Mouse (Mus musculus): Measurements from ENCODE around the gene Nrp1. TPM values are rescaled to one million over a fixed set of nuclear protein-coding genes. Genes with fewer than 3 reads are reported as not detected.

The Nrp1 gene
- polyA plus RNA-seq, 1 experiment, result 156 TPM

- WGBS, result 93% methylated on average over 2 of the region's 2 CpGs
- TF ChIP-seq CTCF (IDR thresholded peaks at IDR 0.05; ENCODE audit: insufficient read depth, low read length) (no peak), POLR2A (IDR thresholded peaks at IDR 0.05; ENCODE audit: borderline replicate concordance, extremely low read depth, low read depth, low read length) (no peak)
- DNase-seq, result no peak
- H3K4me1 ChIP-seq (ENCODE audit: control insufficient read depth, insufficient read depth, low read length), result peaks cover 4% of the 10 kb centered on the region
- no peak overlapping the region for H3K4me3 ChIP-seq (replicated peaks; ENCODE audit: extremely low read depth, low read depth, low read length)
Observed at GRCm38 (mm10) chr8:128352821-128353220, 5.6 kb upstream of the Nrp1 start.

- TF ChIP-seq POLR2A (IDR thresholded peaks at IDR 0.05; ENCODE audit: borderline replicate concordance, extremely low read depth, low read depth, low read length) (no peak), CTCF (IDR thresholded peaks at IDR 0.05; ENCODE audit: insufficient read depth, low read length) (no peak)
- Histone ChIP-seq H3K4me3 (replicated peaks; ENCODE audit: extremely low read depth, low read depth, low read length) (no peak overlapping the region), H3K4me1 (ENCODE audit: control insufficient read depth, insufficient read depth, low read length) (peaks cover 4% of the 10 kb centered on the region)
- 56% methylated on average over 1 of the region's 1 CpGs for WGBS
- DNase-seq, result no peak
Observed at GRCm38 (mm10) chr8:128353999-128354398, 4.4 kb upstream of the Nrp1 start.

GRCm38 (mm10) chr8:128355091-128355490 is 3.3 kb upstream of the Nrp1 start:
- H3K4me1 ChIP-seq (ENCODE audit: control insufficient read depth, insufficient read depth, low read length), result peaks cover 4% of the 10 kb centered on the region
- no peak for TF ChIP-seq CTCF (IDR thresholded peaks at IDR 0.05; ENCODE audit: insufficient read depth, low read length)
- TF ChIP-seq POLR2A (IDR thresholded peaks at IDR 0.05; ENCODE audit: borderline replicate concordance, extremely low read depth, low read depth, low read length), result no peak
- no peak overlapping the region for H3K4me3 ChIP-seq (replicated peaks; ENCODE audit: extremely low read depth, low read depth, low read length)
- 100% methylated on average over 1 of the region's 1 CpGs for WGBS
- DNase-seq, result no peak

- WGBS, result 59% methylated on average over 5 of the region's 5 CpGs
- Histone ChIP-seq H3K4me3 (replicated peaks; ENCODE audit: extremely low read depth, low read depth, low read length) (no peak overlapping the region), H3K4me1 (ENCODE audit: control insufficient read depth, insufficient read depth, low read length) (peaks cover 4% of the 10 kb centered on the region)
- DNase-seq, result no peak
- no peak for TF ChIP-seq POLR2A (IDR thresholded peaks at IDR 0.05; ENCODE audit: borderline replicate concordance, extremely low read depth, low read depth, low read length)
- no peak for TF ChIP-seq CTCF (IDR thresholded peaks at IDR 0.05; ENCODE audit: insufficient read depth, low read length)
Observed at GRCm38 (mm10) chr8:128356170-128356569, 2.2 kb upstream of the Nrp1 start.

- DNase-seq, result peak; percentile 85
- TF ChIP-seq POLR2A (IDR thresholded peaks at IDR 0.05; ENCODE audit: borderline replicate concordance, extremely low read depth, low read depth, low read length) (no peak), CTCF (IDR thresholded peaks at IDR 0.05; ENCODE audit: insufficient read depth, low read length) (peak; percentile 27; the same call in 1 of the 2 replicates)
- peak overlapping the region; percentile 84 for H3K4me3 ChIP-seq (replicated peaks; ENCODE audit: extremely low read depth, low read depth, low read length)
- H3K4me1 ChIP-seq (ENCODE audit: control insufficient read depth, insufficient read depth, low read length), result peaks cover 6% of the 10 kb centered on the region
- 5% methylated on average over 37 of the region's 49 CpGs for WGBS
Observed at GRCm38 (mm10) chr8:128356796-128357539, 1.4 kb upstream of the Nrp1 start.

- TF ChIP-seq POLR2A (IDR thresholded peaks at IDR 0.05; ENCODE audit: borderline replicate concordance, extremely low read depth, low read depth, low read length) (peak; percentile 54; the same call in 1 of the 2 replicates), CTCF (IDR thresholded peaks at IDR 0.05; ENCODE audit: insufficient read depth, low read length) (peak; percentile 48)
- Histone ChIP-seq H3K4me1 (ENCODE audit: control insufficient read depth, insufficient read depth, low read length) (peaks cover 9% of the 10 kb centered on the region), H3K4me3 (replicated peaks; ENCODE audit: extremely low read depth, low read depth, low read length) (peak overlapping the region; percentile 84)
- DNase-seq, result peak; percentile 77
- WGBS, result 1% methylated on average over 29 of the region's 29 CpGs
Observed at GRCm38 (mm10) chr8:128357540-128358405, 631 bp upstream of the Nrp1 start.

- peak; percentile 18; the same call in 1 of the 2 replicates for TF ChIP-seq POLR2A (IDR thresholded peaks at IDR 0.05; ENCODE audit: borderline replicate concordance, extremely low read depth, low read depth, low read length)
- no peak for TF ChIP-seq CTCF (IDR thresholded peaks at IDR 0.05; ENCODE audit: insufficient read depth, low read length)
- Histone ChIP-seq H3K4me3 (replicated peaks; ENCODE audit: extremely low read depth, low read depth, low read length) (peak overlapping the region; percentile 84), H3K4me1 (ENCODE audit: control insufficient read depth, insufficient read depth, low read length) (peaks cover 17% of the 10 kb centered on the region)
- DNase-seq, result peak; percentile 74
- WGBS, result under 1% methylated on average over 41 of the region's 41 CpGs
Observed at GRCm38 (mm10) chr8:128358756-128359520, 534 bp downstream of the Nrp1 start.

GRCm38 (mm10) chr8:128359521-128360318 is 1.3 kb downstream of the Nrp1 start:
- H3K4me1 ChIP-seq (ENCODE audit: control insufficient read depth, insufficient read depth, low read length), result peaks cover 21% of the 10 kb centered on the region
- H3K4me3 ChIP-seq (replicated peaks; ENCODE audit: extremely low read depth, low read depth, low read length), result peak overlapping the region; percentile 84
- peak; percentile 69 for DNase-seq
- 1% methylated on average over 40 of the region's 40 CpGs for WGBS
- TF ChIP-seq POLR2A (IDR thresholded peaks at IDR 0.05; ENCODE audit: borderline replicate concordance, extremely low read depth, low read depth, low read length), result peak; percentile 22; the same call in 1 of the 2 replicates
- no peak for TF ChIP-seq CTCF (IDR thresholded peaks at IDR 0.05; ENCODE audit: insufficient read depth, low read length)
